Mouse (Mus musculus): ENCODE measurements around the gene Camkk1. TPM values are rescaled to one million over a fixed set of nuclear protein-coding genes. Genes with fewer than 3 reads are reported as not detected.

Gene Camkk1
- total RNA-seq (2021): 1.3 and 1.5 TPM in 2 replicates
- long read RNA-seq, experiment 1, partial matches to known transcripts: 1 of 4 reads
- long read RNA-seq, experiment 1, other reads (novel, unspliced or antisense): 2 of 4 reads
- long read RNA-seq, experiment 2, partial matches to known transcripts: 1 of 5 reads
- long read RNA-seq, experiment 2, other reads (novel, unspliced or antisense): 1 of 5 reads

GRCm38 (mm10) chr11:73018471-73019146, at the start of gene Camkk1:
Gene Camkk1 (plus strand): TSS chr11:73019008.
- peak; percentile 96 for DNase-seq

- peak; percentile 66 for DNase-seq
Measured at GRCm38 (mm10) chr11:72974995-72975503, 43.8 kb upstream of the Camkk1 start.

GRCm38 (mm10) chr11:72982516-72982915, 36.3 kb upstream of the Camkk1 start:
- DNase-seq: no peak

- no peak for DNase-seq
Measured at GRCm38 (mm10) chr11:72983283-72983682, 35.5 kb upstream of the Camkk1 start.

GRCm38 (mm10) chr11:72986745-72987144, 32.1 kb upstream of the Camkk1 start:
- no peak for DNase-seq

- no peak for DNase-seq
Measured at GRCm38 (mm10) chr11:72987234-72987633, 31.6 kb upstream of the Camkk1 start.

- DNase-seq: no peak
Measured at GRCm38 (mm10) chr11:72987807-72988206, 31.0 kb upstream of the Camkk1 start.

GRCm38 (mm10) chr11:72989044-72989443, 29.8 kb upstream of the Camkk1 start:
- DNase-seq: no peak

GRCm38 (mm10) chr11:72990688-72991087, 28.1 kb upstream of the Camkk1 start:
- no peak for DNase-seq

GRCm38 (mm10) chr11:72991961-72992360, 26.8 kb upstream of the Camkk1 start:
- DNase-seq: no peak

- no peak for DNase-seq
Measured at GRCm38 (mm10) chr11:72996346-72996745, 22.5 kb upstream of the Camkk1 start.

GRCm38 (mm10) chr11:72996781-72997180, 22.0 kb upstream of the Camkk1 start:
- DNase-seq: no peak

- no peak for DNase-seq
Measured at GRCm38 (mm10) chr11:72997529-72998326, 21.1 kb upstream of the Camkk1 start.

GRCm38 (mm10) chr11:72998771-72999170, 20.0 kb upstream of the Camkk1 start, which contains the start of gene P2rx1:
Gene P2rx1 (plus strand): TSS chr11:72999103.
- peak; percentile 29 for DNase-seq

- peak; percentile 81 for DNase-seq
Measured at GRCm38 (mm10) chr11:73001029-73001428, 17.8 kb upstream of the Camkk1 start.

GRCm38 (mm10) chr11:73006377-73006776, 12.4 kb upstream of the Camkk1 start:
- peak; percentile 78 for DNase-seq

GRCm38 (mm10) chr11:73007113-73007512, 11.7 kb upstream of the Camkk1 start:
- no peak for DNase-seq

GRCm38 (mm10) chr11:73007698-73008481, 10.9 kb upstream of the Camkk1 start:
- DNase-seq: peak; percentile 79

GRCm38 (mm10) chr11:73008826-73009225, 10.0 kb upstream of the Camkk1 start:
- no peak for DNase-seq

- no peak for DNase-seq
Measured at GRCm38 (mm10) chr11:73009531-73010274, 9.1 kb upstream of the Camkk1 start.

GRCm38 (mm10) chr11:73013981-73014380, 4.8 kb upstream of the Camkk1 start:
- DNase-seq: peak; percentile 59

All from adrenal gland, postnatal 14 days (tissue).